Mouse (Mus musculus) left cerebral cortex, adult 8-10 months (tissue): ENCODE measurements around the gene Nelfcd. TPM values are rescaled to one million over a fixed set of nuclear protein-coding genes. Genes with fewer than 3 reads are reported as not detected.

Experiments
- DNase-seq, 2 experiments: peaks; one replicate each; pipeline ENCODE4 v3.0.0; 2022; ENCODE audit warnings: low spot score in 2 of 2
- total RNA-seq, 4 experiments: library from RNA; stranded (reverse); gene quantifications; 2 replicates each; pipeline ENCODE4 v1.2.4; 2022

Nelfcd gene
- total RNA-seq = 10 to 100 TPM; 50.1 to 55.5 (median 53.0) TPM

GRCm38 (mm10) chr2:174415731-174416310 lies at the start of gene Nelfcd:
Gene Nelfcd (plus strand): TSS chr2:174415804.
- peak; percentile 88 to 90 for DNase-seq

- no peak for DNase-seq
Measured at GRCm38 (mm10) chr2:174366571-174366970, 49.0 kb upstream of the Nelfcd start.

GRCm38 (mm10) chr2:174381021-174381420 lies 34.6 kb upstream of the Nelfcd start:
- DNase-seq = no peak

GRCm38 (mm10) chr2:174391936-174392335 lies 23.7 kb upstream of the Nelfcd start:
- no peak for DNase-seq

GRCm38 (mm10) chr2:174392554-174392953 lies 23.1 kb upstream of the Nelfcd start:
- no peak for DNase-seq

- no peak for DNase-seq
Measured at GRCm38 (mm10) chr2:174393383-174393782, 22.2 kb upstream of the Nelfcd start.

GRCm38 (mm10) chr2:174396643-174397042 lies 19.0 kb upstream of the Nelfcd start:
- DNase-seq = no peak

- no peak for DNase-seq
Measured at GRCm38 (mm10) chr2:174397065-174397464, 18.5 kb upstream of the Nelfcd start.

GRCm38 (mm10) chr2:174397881-174398280 lies 17.7 kb upstream of the Nelfcd start:
- no peak for DNase-seq

GRCm38 (mm10) chr2:174400396-174400795 lies 15.2 kb upstream of the Nelfcd start:
- no peak for DNase-seq

GRCm38 (mm10) chr2:174410222-174410621 lies 5.4 kb upstream of the Nelfcd start:
- no peak for DNase-seq

- no peak for DNase-seq
Measured at GRCm38 (mm10) chr2:174413127-174413526, 2.5 kb upstream of the Nelfcd start.

- DNase-seq = no peak
Measured at GRCm38 (mm10) chr2:174415001-174415730, 438 bp upstream of the Nelfcd start.

GRCm38 (mm10) chr2:174421107-174421506 lies 5.5 kb downstream of the Nelfcd start:
- DNase-seq = no peak

- no peak for DNase-seq
Measured at GRCm38 (mm10) chr2:174424301-174425085, 8.9 kb downstream of the Nelfcd start.

GRCm38 (mm10) chr2:174426856-174427255 lies 11.3 kb downstream of the Nelfcd start:
- DNase-seq = no peak

GRCm38 (mm10) chr2:174428076-174428835 lies 12.7 kb downstream of the Nelfcd start:
- no peak for DNase-seq

GRCm38 (mm10) chr2:174428996-174429591 lies 13.5 kb downstream of the Nelfcd start:
- no peak for DNase-seq

- no peak for DNase-seq
Measured at GRCm38 (mm10) chr2:174434943-174435342, 19.3 kb downstream of the Nelfcd start.

GRCm38 (mm10) chr2:174436076-174436701 lies 20.6 kb downstream of the Nelfcd start:
- DNase-seq = no peak
